Mouse (Mus musculus) urinary bladder, postnatal 14 days (tissue): ENCODE results near the gene Il6ra.
"Not testable (repeated sequence)": the region's sequence is repeated elsewhere in the genome, so short reads cannot be mapped to it uniquely, and the experiment has no call there.

Experiments used
- DNase-seq: peaks from one replicate; pipeline ENCODE4 v3.0.0; 2021; ENCODE audit warnings: low spot score

Gene Il6ra

GRCm38 (mm10) chr3:89875021-89875420, 38.0 kb downstream of the Il6ra start:
- no peak for DNase-seq

GRCm38 (mm10) chr3:89874076-89874475, 38.9 kb downstream of the Il6ra start:
- no peak for DNase-seq

GRCm38 (mm10) chr3:89872684-89873083, 40.3 kb downstream of the Il6ra start:
- DNase-seq: no peak

DNA sequence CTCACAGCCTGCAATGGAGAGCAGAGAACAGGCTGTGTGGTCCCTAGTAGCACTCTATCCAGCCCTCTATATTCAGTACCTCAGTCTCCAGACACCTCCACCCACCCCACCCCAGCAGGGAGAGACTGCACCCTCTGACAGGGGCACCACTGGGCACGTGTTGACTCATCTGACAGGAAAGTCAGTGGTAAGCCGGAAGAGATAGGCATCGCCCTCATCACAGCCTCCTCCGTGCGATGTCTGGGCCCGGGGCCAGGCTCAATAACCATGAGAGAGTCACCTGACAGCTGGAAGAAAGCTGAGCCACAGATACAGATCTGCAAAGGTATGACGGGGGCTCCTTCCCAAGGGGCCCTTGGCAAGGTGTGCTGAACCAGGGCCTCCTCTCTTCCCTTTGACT, 40.8 kb downstream of the Il6ra start:
- DNase-seq: peak; percentile 72

GRCm38 (mm10) chr3:89871339-89871914, 41.6 kb downstream of the Il6ra start:
- no peak for DNase-seq

DNA sequence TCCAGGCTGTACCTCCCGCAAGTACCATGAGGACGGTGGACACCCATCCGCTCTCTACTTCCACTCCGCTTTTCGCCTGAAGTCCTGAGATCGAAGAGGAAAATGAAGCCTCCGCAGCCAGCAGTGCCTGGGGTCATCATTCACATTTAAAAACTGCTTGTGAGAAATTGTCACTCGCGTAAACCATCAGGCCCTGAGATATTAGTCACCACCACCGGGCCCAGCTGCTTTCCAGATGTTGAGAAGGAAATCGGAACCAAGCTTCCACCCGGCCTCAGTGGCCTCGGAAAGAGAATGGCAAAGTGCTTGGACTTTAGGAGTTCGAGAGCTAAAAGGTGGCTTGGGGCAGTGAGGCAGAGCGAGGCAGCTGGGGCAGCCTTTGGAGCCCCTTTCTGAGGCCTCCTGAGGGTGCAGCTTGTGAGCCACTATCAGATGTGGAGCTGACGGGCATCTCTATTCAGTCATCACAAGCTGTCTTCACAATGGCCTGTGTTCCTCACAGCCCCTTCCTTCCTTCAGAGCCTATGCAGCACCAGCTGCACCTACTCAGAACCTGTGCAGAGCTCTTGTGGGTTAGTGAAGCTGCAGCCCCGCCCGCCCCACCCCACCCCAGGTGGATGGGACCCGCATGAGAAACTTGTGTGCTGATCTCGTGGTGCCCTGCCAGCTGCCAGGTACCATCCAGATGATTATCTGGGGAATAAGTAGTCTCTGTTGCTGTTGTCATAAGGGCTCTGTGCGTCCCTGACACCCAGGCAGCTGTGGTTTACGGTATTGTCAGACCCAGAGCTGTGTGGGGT, 42.3 kb downstream of the Il6ra start:
- DNase-seq: no peak

DNA sequence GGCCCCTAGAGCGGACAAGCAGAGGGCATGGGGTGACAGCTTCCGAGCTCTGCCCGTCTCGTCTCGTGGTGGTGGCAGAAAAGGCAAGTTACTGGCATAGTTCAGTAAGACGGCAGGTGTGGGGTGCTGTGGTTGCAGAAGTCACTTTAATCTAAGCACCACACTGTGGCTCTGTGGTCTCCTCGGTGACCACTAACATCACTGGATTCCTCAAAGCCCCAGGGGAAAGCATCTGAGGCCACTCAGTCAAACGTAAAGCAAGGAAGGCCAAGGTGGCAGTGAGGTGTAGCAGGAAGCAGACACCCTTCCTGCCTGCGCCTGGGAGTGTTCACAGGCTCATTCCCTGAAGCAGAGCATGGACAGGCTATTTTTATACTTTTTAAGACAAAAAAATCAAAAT, 43.4 kb downstream of the Il6ra start:
- DNase-seq: no peak

GRCm38 (mm10) chr3:89868956-89869355, 44.0 kb downstream of the Il6ra start:
- no peak for DNase-seq

DNA sequence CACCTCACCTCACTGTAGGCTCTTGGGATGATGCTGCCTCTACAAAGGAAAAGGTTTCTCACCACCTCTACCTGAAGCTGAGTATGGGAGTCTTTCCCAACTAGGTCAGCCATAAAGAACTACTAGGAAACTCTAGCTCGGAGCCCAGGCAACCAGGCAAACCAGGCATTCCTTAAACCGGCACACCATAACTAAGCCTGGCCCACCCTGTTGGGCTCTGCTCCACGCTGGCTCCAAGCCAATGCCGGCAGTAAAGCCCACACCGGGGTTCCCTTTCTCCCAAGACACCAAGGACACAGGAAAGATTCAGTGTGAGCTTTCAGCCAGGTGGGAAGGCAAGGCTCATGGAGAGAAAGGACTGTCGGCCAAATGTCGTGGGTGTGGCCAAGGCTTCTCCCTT, 44.6 kb downstream of the Il6ra start:
- peak; percentile 43 for DNase-seq

DNA sequence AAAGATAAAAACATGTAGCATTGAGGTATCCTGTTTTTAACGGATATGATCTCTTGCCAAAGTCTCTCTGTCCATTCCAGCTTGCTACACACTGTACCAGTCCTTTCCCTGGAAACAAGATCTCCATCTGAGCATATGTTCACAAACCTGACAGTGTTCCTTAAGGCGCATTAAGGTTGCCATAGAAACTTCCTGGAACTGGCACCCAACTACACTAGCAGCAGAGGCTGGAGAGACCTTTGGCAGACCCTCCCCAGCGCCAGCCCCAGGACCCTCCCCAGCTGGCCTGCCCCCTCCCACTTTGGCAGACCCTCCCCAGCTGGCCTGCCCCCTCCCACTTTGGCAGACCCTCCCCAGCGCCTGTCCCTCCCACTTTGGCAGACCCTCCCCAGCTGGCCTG, 45.3 kb downstream of the Il6ra start:
- DNase-seq: no peak

DNA sequence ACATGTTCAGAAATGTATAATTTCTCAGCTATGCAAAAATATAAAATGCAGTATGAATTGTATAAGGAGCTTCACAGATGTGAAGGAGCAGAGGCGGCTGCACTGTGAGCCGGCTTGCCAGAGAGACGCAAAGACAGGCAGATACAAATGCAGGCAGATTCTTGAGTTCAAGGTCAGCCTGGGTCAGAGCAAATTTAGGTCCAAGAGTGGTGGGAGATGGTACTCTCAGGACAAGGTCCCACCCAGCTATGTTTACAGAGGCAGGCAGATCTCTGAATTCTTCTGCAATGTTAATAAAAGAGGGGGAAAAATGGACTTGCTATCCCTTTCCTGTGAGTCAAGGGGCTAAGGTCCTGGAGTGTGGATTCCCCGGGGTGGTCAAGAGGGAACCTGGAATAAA, 47.2 kb downstream of the Il6ra start:
- DNase-seq: no peak

DNA sequence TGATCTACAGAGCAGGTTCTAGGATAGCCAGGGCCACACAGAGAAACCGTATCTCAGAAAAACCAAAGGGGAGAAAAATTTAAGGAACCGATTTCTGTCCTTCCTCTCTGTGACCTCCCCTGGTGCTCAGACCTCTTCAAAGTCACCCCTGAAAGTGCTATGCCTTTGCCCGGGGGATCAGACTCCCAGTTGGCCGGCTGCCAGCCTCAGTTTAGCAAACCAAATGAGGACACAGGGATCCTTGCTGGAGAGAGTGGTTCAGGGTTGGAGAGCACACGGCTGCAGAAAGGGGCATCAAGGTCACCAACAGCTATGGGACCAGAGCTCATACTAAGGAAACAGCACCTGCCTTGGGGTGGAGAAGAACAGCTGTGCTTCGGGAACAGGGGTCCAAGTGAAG, 48.0 kb downstream of the Il6ra start:
- no peak for DNase-seq

- peak; percentile 51 for DNase-seq
These were observed 49.1 kb downstream of the Il6ra start for GRCm38 (mm10) chr3:89863716-89864509.

- DNase-seq: not testable (repeated sequence)
These were observed 49.7 kb downstream of the Il6ra start for GRCm38 (mm10) chr3:89863276-89863675.

DNA sequence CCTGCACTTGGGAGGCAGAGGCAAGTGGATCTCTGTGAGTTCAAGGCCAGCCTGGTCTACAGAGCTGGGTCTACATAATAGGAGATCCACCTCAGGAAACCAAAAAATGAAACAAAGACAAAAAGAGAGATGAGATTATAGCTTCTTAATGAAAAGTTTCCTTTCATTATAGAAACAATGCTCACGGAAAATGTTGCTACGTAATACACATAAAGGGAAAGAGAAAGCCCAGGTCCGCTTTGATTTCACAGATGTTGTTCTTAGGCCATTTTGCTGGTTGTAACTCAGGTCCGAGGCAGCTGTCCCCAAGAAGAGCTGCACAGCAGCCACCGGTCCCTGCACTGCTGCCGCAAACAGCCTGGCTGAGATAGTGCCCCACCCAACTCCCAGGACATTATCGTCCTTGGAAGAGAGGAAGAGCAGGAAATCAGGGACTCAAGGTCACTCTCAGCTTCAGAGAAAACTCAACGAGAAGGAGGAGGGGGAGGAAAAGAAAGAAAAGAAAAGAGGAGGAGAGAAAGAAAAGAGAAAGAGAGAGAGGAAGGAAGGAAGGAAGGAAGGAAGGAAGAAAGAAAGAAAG, 50.7 kb downstream of the Il6ra start:
- DNase-seq: no peak

- peak; percentile 81 for DNase-seq
These were observed 51.9 kb downstream of the Il6ra start for GRCm38 (mm10) chr3:89861070-89861469.

- DNase-seq: no peak
These were observed 52.7 kb downstream of the Il6ra start for GRCm38 (mm10) chr3:89860343-89860742.

GRCm38 (mm10) chr3:89859936-89860335, 53.1 kb downstream of the Il6ra start:
- no peak for DNase-seq

DNA sequence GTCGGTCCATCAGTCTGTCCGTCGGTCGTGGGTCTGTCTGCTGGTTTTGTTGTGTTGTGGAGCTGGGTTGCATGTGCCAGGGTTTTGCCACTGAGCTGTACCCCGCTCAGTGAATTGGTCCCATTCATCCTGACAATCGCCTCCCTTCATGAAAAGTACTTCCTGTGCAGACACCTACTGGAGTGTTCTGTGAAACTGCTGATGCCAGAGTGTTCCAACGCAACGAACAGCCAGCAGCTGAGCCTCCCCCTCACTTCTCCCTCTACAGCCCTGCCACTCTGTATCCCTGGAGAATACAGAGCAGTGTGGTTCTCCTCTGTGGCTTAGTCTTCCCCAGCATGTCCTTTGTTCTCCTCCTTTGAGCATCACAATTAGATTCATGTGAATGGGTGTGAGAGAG, 54.1 kb downstream of the Il6ra start:
- DNase-seq: no peak

DNA sequence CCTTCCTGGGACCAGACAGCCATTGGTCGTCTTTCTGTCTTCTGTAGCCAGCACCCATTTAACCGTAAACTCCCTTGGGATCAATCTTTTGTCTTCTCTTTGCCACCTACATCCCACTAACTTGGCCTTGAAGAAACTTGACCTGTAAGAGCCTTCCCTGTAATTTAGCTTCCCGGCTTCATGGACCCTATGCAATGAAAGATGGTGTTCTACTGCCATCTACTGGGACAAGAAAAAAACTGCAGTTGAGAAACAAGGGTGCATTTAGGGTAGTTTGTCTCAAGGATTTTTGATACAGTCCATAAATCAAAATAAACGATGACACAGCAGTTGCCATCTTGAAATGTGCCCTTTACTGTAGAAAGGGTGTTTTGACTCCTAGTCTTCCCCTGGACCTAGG, 54.9 kb downstream of the Il6ra start:
- DNase-seq: no peak

GRCm38 (mm10) chr3:89857353-89857752, 55.6 kb downstream of the Il6ra start:
- no peak for DNase-seq

DNA sequence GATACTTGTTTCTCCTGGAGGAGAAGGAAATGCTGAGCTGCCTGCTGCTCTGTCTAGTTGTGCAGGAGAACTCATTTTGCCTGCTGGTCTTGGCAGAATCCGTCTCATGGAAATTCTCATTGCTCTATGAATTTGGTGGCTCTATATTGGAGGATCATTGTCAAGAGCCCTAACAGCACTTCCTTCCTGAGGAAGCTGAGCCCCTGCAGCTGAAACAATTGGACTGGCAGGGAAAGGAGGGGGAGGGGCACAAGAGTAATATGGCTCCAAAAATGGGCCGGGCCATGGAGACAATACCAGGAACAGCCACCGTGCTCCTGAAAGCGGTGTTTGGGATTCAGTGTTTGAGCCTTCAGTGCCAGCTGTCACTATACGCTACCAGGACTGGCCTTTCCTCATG, 59.2 kb downstream of the Il6ra start:
- no peak for DNase-seq

DNA sequence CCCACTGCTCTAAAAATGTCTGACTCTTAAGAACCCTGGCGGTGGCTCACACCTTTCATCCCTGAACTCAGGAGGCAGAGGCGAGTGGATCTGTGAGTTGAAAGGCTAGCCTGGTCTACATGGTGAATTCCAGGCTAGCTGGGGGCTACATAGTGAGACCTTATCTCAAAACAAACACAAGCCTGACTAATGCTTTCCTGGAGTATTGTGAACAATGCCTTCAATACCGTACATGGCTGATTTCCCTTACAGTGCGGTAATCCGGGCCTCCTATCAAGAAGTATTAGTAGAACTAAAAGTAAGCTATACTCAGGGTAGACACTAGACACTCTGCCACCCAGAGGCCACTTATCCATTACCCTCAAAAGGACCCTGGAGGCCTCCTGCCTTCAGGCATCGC, 64.9 kb downstream of the Il6ra start:
- DNase-seq: no peak
